Mouse (Mus musculus) cerebellum, adult 11-12 months (tissue): ENCODE data around the gene Pde8b.

Source experiments
- DNase-seq: peaks from one replicate; pipeline ENCODE4 v3.0.0; 2022

Gene Pde8b

DNA sequence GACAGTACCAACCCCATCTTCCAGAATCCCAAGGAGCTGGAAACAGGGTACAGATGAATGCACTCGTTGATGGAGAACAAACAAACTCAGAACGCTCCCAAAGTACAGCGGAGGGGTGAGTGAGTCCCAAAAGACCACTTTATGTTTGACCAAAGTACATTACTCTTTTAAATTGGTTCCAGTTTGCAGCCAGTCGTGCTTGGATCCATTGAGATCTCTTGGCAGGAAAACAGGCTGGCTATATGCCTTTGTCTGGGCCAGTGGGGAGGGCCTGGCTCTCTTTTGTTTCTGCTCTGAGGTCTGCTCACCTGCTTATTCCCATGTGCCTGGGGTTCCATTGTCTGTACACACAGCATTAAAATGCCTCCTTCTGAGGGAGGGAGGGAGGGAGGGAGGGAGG lies 118.3 kb downstream of the Pde8b start:
- DNase-seq, result no peak

DNA sequence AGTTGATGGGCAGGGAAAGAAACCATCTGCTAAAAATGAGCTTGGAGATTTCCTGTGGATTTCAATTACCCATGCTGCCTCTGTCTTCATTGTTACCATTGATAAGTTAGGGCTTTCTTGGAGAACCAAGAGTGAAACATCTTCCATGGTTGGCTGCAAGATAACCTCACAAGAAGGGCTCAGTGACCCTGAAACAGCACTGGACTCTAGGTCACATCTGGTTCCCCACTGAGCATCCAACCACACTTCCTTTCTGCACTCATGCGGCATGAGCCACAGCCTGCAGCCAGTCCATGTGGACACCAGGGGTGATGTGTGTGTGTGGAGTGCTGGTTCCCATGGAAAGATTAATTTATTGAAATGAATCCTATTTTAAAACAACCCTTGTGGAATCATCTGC lies 119.1 kb downstream of the Pde8b start:
- DNase-seq, result no peak

DNA sequence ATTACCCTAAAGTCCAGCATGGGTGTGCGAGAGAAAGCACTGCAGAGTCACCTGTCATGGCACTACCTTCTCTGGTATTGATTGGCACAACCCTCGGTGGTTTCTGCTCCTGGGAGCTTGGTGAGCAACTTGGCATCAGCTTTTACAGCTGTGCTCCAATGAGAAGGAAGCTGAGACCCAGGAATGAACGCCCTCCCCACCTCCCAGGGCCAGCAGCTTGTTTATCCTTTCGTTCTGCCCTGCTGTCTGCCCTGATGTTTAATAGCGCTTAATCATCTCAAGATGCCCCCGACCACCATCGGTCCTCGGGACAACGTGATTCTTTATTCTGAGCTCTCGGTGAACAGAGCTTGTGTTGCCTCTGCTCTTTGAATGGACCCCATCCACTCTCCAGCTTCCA lies 122.8 kb downstream of the Pde8b start:
- no peak for DNase-seq

DNA sequence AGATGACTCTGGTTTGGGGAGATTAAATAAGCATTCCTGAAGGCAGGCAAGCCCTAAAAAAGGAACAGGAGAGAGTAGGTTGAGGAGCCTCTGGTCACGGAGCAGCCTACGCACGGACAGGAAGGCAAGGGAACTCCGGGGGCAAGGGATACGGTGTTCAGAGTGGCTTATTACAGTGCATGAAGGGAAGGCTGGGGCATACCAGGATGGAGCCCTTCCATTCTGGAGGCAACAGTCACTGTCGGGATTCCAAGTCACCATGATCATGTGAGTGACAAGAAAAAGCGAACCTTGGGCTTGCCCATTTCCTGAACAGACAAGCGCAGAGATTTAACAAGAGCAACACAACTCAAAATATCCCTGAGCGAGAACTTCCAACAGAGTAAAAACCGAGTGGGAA lies 123.3 kb downstream of the Pde8b start:
- DNase-seq, result no peak

DNA sequence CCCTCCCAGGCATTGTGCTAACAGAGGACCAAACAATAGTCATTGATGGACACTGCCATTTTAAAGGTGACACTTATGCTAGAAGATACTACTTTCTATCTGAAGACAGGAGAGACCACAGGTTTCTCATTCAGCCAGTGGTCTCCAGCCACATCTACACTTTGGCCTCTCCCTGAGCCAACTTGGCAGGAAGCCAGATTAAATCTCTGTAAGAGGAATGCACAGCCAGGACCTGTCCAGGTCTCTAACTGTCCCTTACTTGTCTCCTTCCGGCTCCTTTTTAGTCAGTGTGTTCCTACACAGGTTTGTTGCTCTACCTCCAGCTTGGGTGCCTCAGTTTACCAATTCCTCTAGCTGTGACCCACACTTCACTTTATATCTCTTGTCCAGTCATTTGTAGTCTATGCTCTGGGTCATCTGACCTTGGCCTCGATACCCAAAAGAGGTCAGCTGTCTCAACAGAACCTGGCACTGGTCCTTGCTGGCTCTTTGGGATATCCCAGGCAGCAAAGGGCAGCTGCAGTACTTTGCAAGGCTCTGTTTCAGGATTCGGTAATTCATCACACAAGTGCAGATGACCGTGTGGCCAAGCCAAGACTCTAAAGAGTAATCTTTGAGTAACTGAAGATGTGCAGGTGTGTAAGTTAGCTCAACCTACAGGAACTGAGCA lies 124.5 kb downstream of the Pde8b start:
- DNase-seq, result no peak

DNA sequence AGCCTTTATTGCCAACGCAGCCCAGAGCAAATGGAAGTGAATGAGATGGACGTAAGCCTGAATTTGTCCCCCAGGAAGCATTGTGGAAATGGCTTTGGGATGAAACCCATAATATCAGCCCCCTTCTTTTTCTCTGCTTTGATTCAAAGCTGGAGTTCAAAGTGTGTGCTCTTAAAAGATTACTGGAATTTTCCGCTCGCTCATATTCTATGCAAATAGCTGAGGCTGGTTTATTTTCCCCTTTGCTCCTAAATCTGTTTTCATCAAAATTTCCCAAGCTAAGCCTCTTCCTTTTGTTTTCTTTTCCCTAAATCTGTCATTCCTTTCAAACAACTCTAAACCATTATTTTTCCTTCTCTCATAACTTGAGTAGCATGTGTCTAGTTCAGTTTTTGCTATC lies 129.6 kb downstream of the Pde8b start:
- no peak for DNase-seq

GRCm38 (mm10) chr13:95113763-95114162 lies 136.4 kb downstream of the Pde8b start:
- DNase-seq, result no peak

GRCm38 (mm10) chr13:95109555-95109954 lies 140.6 kb downstream of the Pde8b start:
- DNase-seq, result no peak

GRCm38 (mm10) chr13:95108035-95108434 lies 142.1 kb downstream of the Pde8b start:
- no peak for DNase-seq

- no peak for DNase-seq
These were observed 145.3 kb downstream of the Pde8b start for GRCm38 (mm10) chr13:95104865-95105264.

GRCm38 (mm10) chr13:95102985-95103590 lies 147.0 kb downstream of the Pde8b start:
- DNase-seq, result no peak

DNA sequence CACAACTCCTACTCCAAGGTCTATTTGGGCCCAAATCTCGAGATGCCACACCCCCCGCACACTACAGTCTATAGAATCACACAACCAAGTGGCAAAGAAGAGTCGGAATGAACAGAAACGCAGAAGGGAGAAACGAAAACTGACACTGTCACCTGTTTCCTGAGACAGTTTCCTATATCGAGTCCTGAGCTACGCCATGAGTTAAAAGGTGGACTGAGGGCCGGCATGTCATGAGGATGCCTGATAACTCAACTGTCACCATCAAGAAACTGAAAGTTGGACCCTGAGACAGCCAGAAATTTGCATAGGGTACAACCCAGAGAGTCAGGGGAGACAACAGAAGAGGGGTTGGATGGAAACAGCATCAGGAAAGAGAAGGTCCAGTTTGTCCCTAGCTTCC lies 148.8 kb downstream of the Pde8b start:
- no peak for DNase-seq

DNA sequence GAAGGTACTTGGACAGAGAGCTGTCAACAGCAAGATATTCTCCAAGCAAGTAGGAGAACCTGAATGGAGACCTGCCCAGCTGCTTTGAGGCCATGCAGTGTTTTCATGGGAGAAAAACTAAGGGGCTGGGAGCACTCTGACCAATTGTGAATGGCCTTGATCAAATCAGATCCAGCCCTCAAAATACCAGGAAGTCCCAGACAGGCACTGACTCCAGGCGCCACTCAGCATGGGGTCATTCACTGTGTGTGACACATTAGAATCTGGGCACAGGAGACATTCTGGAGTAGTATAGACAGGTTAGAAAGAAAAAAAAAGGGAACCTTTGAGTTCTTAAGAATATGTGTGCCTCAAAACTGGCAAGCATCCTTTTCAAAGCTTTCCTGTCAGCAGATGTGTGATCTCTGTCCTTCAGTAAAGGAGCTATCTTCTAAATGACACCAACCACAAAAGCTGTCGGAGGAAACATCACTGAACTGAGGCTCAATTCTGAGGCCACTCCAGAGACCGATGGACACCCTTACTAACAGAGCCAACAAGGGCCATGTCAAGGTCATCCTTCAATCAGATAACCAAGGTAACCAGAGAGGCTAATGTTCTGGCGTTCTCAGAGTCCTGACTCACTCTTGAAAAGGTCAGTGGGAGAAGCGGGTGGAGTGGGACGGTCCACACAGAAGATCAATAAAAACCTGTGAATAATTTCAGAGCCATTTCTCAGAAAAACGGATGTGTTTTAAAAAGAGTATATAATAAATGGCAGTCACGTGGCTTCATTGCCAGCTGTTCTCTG lies 151.0 kb downstream of the Pde8b start:
- DNase-seq, result no peak

- no peak for DNase-seq
These were observed 153.5 kb downstream of the Pde8b start for GRCm38 (mm10) chr13:95096646-95097045.

DNA sequence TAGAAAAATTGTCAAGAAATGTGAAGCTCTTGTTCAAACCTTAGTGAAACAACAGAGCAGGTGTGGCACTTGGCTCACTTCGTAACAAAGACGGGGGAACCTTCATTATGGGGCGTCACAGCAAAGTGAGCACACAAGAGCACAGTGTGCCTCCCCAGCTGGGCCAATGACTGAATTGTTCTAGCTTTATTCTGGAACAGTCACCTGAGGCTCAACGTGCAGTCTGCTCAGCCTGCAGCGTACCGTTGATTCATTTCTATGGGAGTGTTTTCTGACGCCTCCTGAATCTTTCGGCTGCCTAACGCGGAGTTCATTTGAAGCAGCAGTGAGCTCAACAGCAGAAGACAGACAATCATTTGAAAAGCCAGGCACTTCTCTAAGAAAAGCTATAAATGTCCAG lies 154.3 kb downstream of the Pde8b start:
- no peak for DNase-seq

DNA sequence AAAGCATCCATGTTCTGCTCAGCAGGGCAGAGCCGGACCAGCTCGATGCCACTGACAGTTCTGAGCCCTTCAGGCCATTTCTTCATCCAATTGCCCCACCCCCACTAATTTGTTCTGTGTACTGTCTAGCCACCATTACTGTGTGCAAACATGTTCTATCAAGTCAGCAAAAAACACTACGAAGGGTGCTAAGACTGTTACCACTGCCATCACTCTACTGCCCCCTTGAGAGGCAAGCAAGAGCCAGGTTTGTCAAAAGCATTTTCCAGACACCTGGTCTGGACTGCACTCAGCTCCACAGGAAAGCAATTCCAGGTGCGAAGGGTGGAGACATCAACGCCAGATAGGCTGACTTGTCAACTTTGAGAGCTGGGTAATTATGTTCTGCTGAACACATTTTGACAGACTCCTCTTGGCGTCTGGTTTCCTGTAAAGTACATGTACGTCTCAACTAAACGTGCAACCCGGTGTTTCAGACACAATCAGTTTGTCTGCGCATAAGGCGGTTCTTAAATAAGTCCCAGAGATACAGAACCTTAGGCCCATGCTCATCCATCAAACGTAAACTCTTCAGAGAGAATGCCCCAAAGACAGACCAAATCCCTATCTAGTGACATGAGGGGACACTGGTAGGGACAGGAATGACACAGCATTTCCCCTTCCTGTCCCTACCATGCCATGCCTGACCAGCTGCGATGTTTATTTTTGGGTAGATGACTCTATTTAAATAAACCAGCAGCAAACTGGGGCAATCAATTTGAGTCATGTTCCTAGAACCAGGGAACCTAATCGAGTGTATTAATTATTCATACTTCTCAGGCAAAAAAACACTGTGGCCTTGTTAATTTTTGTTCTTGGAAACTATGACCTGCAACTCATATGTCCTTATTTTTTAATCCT lies 158.3 kb downstream of the Pde8b start:
- no peak for DNase-seq

- DNase-seq, result no peak
These were observed 162.8 kb downstream of the Pde8b start for GRCm38 (mm10) chr13:95087358-95087787.

GRCm38 (mm10) chr13:95086033-95086432 lies 164.1 kb downstream of the Pde8b start:
- DNase-seq, result no peak

DNA sequence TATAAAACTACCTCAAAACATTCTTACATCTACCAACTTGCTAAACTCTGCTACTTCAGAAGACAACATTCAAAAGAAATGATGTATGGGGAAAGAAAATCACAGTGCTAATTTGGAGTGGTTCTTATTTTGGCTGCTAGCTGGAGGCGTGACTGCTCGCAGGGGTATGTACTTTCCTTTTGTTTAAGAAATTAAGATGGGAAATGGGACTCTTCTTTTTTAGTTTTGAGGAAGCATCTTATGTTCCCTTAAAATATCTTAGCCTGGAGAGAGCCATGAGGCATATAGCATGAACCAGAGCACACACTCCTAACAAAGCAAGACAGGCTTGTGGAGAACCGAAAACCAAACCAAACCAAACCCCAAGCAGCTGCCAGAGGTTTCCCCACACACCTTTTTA lies 167.5 kb downstream of the Pde8b start:
- DNase-seq, result no peak

DNA sequence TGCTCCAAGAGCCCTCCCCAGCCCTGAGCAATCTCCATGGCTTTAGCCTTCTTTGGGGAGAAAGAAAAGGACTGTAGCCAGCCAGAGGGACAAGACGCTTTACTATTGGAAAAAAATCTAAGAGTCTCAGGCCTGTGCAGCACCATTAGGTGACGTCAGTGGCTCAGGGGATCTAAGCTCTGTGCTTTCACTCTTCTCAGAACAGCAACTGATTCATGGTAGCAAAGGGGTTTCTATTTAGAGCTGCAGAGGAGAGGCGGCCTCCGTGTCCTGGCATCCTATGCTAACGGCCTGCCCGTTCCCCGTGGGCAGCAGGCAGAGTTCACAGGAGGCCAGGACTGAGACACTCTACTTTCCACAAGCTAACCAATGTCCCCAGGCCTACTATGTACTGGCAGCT lies 169.1 kb downstream of the Pde8b start:
- no peak for DNase-seq

DNA sequence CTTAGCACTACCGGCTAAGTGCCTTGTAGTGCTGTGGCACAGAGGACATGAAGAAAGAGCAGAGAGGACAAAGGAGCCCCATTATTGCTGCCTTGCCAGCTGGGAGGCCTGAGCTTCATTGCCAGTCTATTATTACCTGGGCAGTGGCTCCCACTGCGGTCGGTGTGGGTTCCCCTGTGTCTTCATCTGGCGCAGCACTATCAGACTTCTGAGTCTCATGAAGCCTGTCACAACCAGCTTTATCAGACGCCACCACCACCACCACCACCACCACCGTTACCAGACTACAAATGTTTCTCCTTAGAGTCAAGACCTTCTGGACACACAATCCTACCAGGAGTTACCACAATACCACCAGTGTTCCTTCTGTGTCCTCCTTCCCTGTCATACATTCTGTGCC lies 171.6 kb downstream of the Pde8b start:
- DNase-seq, result no peak

GRCm38 (mm10) chr13:95077688-95078087 lies 172.4 kb downstream of the Pde8b start:
- no peak for DNase-seq

GRCm38 (mm10) chr13:95076142-95076541 lies 174.0 kb downstream of the Pde8b start:
- DNase-seq, result no peak
